Mouse (Mus musculus) spleen, postnatal 36 days (tissue): ENCODE results near the gene Pop7.

Experiments used
- DNase-seq, 2 experiments: peaks; one replicate each; pipeline ENCODE4 v3.0.0; 2022; ENCODE audit warnings: low spot score in 2 of 2, mixed read lengths in 1 of 2

The Pop7 gene

GRCm38 (mm10) chr5:137528247-137528968 lies 26.1 kb upstream of the Pop7 start:
- DNase-seq = no peak

GRCm38 (mm10) chr5:137527413-137527812 lies 25.1 kb upstream of the Pop7 start:
- DNase-seq = no peak

GRCm38 (mm10) chr5:137526192-137526936 lies 24.0 kb upstream of the Pop7 start:
- DNase-seq = peak; percentile 43 to 47

GRCm38 (mm10) chr5:137525511-137525910 lies 23.2 kb upstream of the Pop7 start:
- no peak for DNase-seq

GRCm38 (mm10) chr5:137524671-137525070 lies 22.4 kb upstream of the Pop7 start:
- no peak for DNase-seq

- no peak for DNase-seq
Observed at GRCm38 (mm10) chr5:137524251-137524515, 21.9 kb upstream of the Pop7 start.

GRCm38 (mm10) chr5:137523396-137524250 lies 21.3 kb upstream of the Pop7 start:
- DNase-seq = no peak

- DNase-seq = no peak
Observed at GRCm38 (mm10) chr5:137522711-137523110, 20.4 kb upstream of the Pop7 start.

- no peak for DNase-seq
Observed at GRCm38 (mm10) chr5:137521861-137522260, 19.5 kb upstream of the Pop7 start.

- DNase-seq = no peak
Observed at GRCm38 (mm10) chr5:137519691-137520550, 17.6 kb upstream of the Pop7 start.

GRCm38 (mm10) chr5:137518436-137518835 lies 16.1 kb upstream of the Pop7 start, which contains the start of gene Gigyf1:
Gene Gigyf1 (plus strand): TSS chr5:137518548.
- DNase-seq = no peak

GRCm38 (mm10) chr5:137514811-137515210 lies 12.5 kb upstream of the Pop7 start:
- no peak for DNase-seq

- no peak for DNase-seq
Observed at GRCm38 (mm10) chr5:137513951-137514721, 11.8 kb upstream of the Pop7 start.

- DNase-seq = peak in 1 of 2 experiments; percentile 23
Observed at GRCm38 (mm10) chr5:137512847-137513794, 10.8 kb upstream of the Pop7 start.

GRCm38 (mm10) chr5:137511706-137512105 lies 9.4 kb upstream of the Pop7 start:
- no peak for DNase-seq

- peak in 1 of 2 experiments; percentile 31 for DNase-seq
Observed at GRCm38 (mm10) chr5:137510573-137511390, 8.5 kb upstream of the Pop7 start.

GRCm38 (mm10) chr5:137510014-137510501 lies 7.7 kb upstream of the Pop7 start:
- peak; percentile 66 to 69 for DNase-seq

- no peak for DNase-seq
Observed at GRCm38 (mm10) chr5:137504041-137504440, 1.7 kb upstream of the Pop7 start.
